Mouse (Mus musculus) kidney, adult 9 months (tissue): Measurements from ENCODE around the gene Iffo1.

ENCODE experiments used
- DNase-seq: peaks from one replicate; pipeline ENCODE4 v3.0.0; 2022

Iffo1 gene

GRCm38 (mm10) chr6:125143128-125143527, 1.9 kb upstream of the Iffo1 start:
- DNase-seq = no peak

GRCm38 (mm10) chr6:125143904-125144303, 1.1 kb upstream of the Iffo1 start:
- DNase-seq = peak; percentile 60

- no peak for DNase-seq
Observed at GRCm38 (mm10) chr6:125145479-125145951, 474 bp downstream of the Iffo1 start.

- no peak for DNase-seq
Observed at GRCm38 (mm10) chr6:125146148-125146547, 1.1 kb downstream of the Iffo1 start.

GRCm38 (mm10) chr6:125146797-125147196, 1.8 kb downstream of the Iffo1 start:
- peak; percentile 49 for DNase-seq

GRCm38 (mm10) chr6:125147329-125147728, 2.3 kb downstream of the Iffo1 start:
- DNase-seq = no peak

- peak; percentile 52 for DNase-seq
Observed at GRCm38 (mm10) chr6:125148251-125148925, 3.3 kb downstream of the Iffo1 start.

- peak; percentile 70 for DNase-seq
Observed at GRCm38 (mm10) chr6:125148926-125149568, 4.0 kb downstream of the Iffo1 start.

- no peak for DNase-seq
Observed at GRCm38 (mm10) chr6:125149569-125149950, 4.5 kb downstream of the Iffo1 start.

GRCm38 (mm10) chr6:125152212-125153017, 7.4 kb downstream of the Iffo1 start:
- no peak for DNase-seq

- DNase-seq = no peak
Observed at GRCm38 (mm10) chr6:125153018-125153389, 8.0 kb downstream of the Iffo1 start.

- no peak for DNase-seq
Observed at GRCm38 (mm10) chr6:125153682-125154081, 8.6 kb downstream of the Iffo1 start.

GRCm38 (mm10) chr6:125154550-125154949, 9.5 kb downstream of the Iffo1 start:
- no peak for DNase-seq

- DNase-seq = no peak
Observed at GRCm38 (mm10) chr6:125155262-125155661, 10.2 kb downstream of the Iffo1 start.

- no peak for DNase-seq
Observed at GRCm38 (mm10) chr6:125156491-125156890, 11.4 kb downstream of the Iffo1 start.

- DNase-seq = no peak
Observed at GRCm38 (mm10) chr6:125156903-125157614, 12.0 kb downstream of the Iffo1 start.

GRCm38 (mm10) chr6:125158944-125159492, 14.0 kb downstream of the Iffo1 start:
- no peak for DNase-seq

- no peak for DNase-seq
Observed at GRCm38 (mm10) chr6:125159773-125160557, 14.9 kb downstream of the Iffo1 start.

GRCm38 (mm10) chr6:125160558-125160853, 15.5 kb downstream of the Iffo1 start:
- no peak for DNase-seq

- peak; percentile 83 for DNase-seq
Observed at GRCm38 (mm10) chr6:125160854-125161760, 16.1 kb downstream of the Iffo1 start.

- peak; percentile 72 for DNase-seq
Observed at GRCm38 (mm10) chr6:125161971-125162370, 16.9 kb downstream of the Iffo1 start.
